Mouse (Mus musculus): ENCODE measurements around the gene Osbpl11. TPM values are rescaled to one million over a fixed set of nuclear protein-coding genes. Genes with fewer than 3 reads are reported as not detected.

The Osbpl11 gene
- total and polyA plus RNA-seq, 2 experiments from 2014 or later, result 12.0 to 25.1 TPM

DNA sequence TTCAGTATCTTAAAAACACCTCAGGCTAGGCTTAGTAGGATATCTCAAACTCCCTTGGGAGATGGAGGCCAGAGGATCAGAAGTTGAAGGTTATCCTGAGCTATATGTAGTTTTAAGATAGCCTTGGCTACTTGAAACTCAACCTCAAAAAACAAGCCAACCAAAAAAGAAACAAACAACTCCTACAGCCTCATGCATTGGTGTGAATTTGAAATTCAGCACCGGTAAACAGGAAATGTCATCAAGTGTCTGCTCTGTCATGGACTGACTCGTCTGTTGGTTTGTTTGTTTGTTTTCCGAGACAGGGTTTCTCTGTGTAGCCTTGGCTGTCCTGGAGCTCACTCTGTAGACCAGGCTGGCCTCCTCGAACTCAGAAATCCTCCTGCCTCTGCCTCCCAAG is 87.0 kb downstream of the Osbpl11 start:
- Histone ChIP-seq H3K4me2 (ENCODE audit: low read depth, low read length, poor library complexity, severe bottlenecking) (no peak overlapping the region), H3K27me3 (ENCODE audit: insufficient read depth, low read length) (no peaks in the 10 kb centered on the region), H3K4me1 (ENCODE audit: insufficient read depth, low read length) (no peaks in the 10 kb centered on the region), H3K9ac (replicated peaks; ENCODE audit: low read length, poor library complexity, severe bottlenecking) (no peak overlapping the region), H3K27ac (ENCODE audit: low read depth, low read length) (no peak overlapping the region), H3K4me3 (ENCODE audit: low read depth, low read length) (no peak overlapping the region), H3K9me3 (ENCODE audit: low read length) (no peaks in the 10 kb centered on the region), H3K36me3 (ENCODE audit: insufficient read depth, low read length) (peaks cover 20% of the 10 kb centered on the region)
- DNase-seq (ENCODE audit: low spot score) (no peak), ATAC-seq (ENCODE audit: low FRiP score) (no peak)
- 88% methylated on average over 4 of the region's 4 CpGs for WGBS
- no peak for TF ChIP-seq CTCF (IDR thresholded peaks at IDR 0.05)

DNA sequence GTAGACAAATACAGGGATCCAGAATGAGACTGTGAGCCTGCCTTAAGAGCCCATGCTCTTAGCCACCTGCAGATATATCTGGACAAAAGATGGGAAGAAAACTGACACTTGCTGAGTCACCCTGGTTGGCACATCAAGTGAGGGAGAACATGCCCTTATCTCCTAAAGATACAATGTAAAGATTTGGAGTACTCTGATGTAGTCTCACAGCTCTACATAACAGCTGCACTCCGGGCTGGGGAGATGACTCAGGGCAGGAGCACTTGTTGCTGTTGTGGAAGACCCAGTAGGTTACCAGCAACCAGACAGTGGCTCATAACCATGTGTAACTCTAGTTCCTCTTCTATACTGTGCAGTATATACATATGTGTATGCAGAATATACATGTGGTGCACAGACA is 98.2 kb downstream of the Osbpl11 start:
- Histone ChIP-seq H3K9me3 (ENCODE audit: low read length) (no peaks in the 10 kb centered on the region), H3K9ac (replicated peaks; ENCODE audit: low read length, poor library complexity, severe bottlenecking) (no peak overlapping the region), H3K27ac (ENCODE audit: low read depth, low read length) (no peak overlapping the region), H3K4me1 (ENCODE audit: insufficient read depth, low read length) (no peaks in the 10 kb centered on the region), H3K4me2 (ENCODE audit: low read depth, low read length, poor library complexity, severe bottlenecking) (no peak overlapping the region), H3K36me3 (ENCODE audit: insufficient read depth, low read length) (peaks cover 27% of the 10 kb centered on the region), H3K4me3 (ENCODE audit: low read depth, low read length) (no peak overlapping the region), H3K27me3 (ENCODE audit: insufficient read depth, low read length) (no peaks in the 10 kb centered on the region)
- no peak for TF ChIP-seq CTCF (IDR thresholded peaks at IDR 0.05)
- ATAC-seq (ENCODE audit: low FRiP score) (no peak), DNase-seq (ENCODE audit: low spot score) (no peak)
- 86% methylated on average over 1 of the region's 1 CpGs for WGBS

DNA sequence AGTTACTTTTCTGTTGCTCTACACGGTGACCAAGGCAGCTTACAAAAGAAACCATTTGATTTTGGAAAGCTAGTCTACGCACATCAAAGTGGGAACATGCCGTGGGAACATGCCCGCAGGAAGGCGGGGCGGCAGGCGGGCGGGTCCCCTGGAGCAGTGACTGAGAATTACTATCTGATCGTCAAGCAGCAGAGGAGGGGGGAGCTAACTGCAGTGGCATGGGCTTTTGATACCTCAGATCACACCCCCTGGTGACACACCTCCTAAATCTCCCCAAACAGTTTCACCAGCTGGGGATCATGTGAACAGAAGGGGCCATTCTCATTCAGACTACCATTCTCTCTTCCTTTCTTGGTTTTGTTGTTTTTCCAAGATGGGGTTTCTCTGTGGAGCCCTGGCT is 103.7 kb downstream of the Osbpl11 start:
- no peak overlapping the region for H3K4me3 ChIP-seq (ENCODE audit: low read depth, low read length)
- no peak overlapping the region for H3K9ac ChIP-seq (replicated peaks; ENCODE audit: low read length, poor library complexity, severe bottlenecking)
- H3K4me1 ChIP-seq (ENCODE audit: insufficient read depth, low read length), result no peaks in the 10 kb centered on the region
- no peaks in the 10 kb centered on the region for H3K27me3 ChIP-seq (ENCODE audit: insufficient read depth, low read length)
- H3K27ac ChIP-seq (ENCODE audit: low read depth, low read length), result no peak overlapping the region
- H3K4me2 ChIP-seq (ENCODE audit: low read depth, low read length, poor library complexity, severe bottlenecking), result no peak overlapping the region
- TF ChIP-seq CTCF (IDR thresholded peaks at IDR 0.05), result no peak
- H3K36me3 ChIP-seq (ENCODE audit: insufficient read depth, low read length), result peaks cover 41% of the 10 kb centered on the region
- 74% methylated on average over 9 of the region's 9 CpGs for WGBS
- ATAC-seq (ENCODE audit: low FRiP score) (no peak), DNase-seq (ENCODE audit: low spot score) (no peak)
- no peaks in the 10 kb centered on the region for H3K9me3 ChIP-seq (ENCODE audit: low read length)

DNA sequence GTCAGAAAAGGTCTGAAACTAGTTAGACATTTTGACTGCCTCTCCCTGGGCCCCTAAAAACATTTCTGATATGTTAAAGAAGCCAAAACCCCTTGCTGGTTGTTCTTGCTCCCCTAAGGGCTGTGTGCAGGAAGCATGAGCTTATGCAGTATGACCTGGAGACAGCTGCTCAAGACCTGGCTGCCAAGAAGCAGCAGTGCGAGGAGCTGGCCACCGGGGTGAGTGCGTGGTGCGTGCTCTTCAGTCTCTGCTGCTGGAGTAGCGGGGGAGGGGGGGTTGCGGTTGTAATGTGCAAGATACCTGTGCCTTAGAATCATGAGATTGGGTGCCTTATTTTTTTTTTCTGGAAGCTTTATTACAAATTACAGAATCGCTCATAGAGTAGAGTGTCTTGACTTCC is 105.1 kb downstream of the Osbpl11 start:
- no peaks in the 10 kb centered on the region for H3K27me3 ChIP-seq (ENCODE audit: insufficient read depth, low read length)
- H3K4me1 ChIP-seq (ENCODE audit: insufficient read depth, low read length), result no peaks in the 10 kb centered on the region
- no peaks in the 10 kb centered on the region for H3K9me3 ChIP-seq (ENCODE audit: low read length)
- peaks cover 50% of the 10 kb centered on the region for H3K36me3 ChIP-seq (ENCODE audit: insufficient read depth, low read length)
- H3K9ac ChIP-seq (replicated peaks; ENCODE audit: low read length, poor library complexity, severe bottlenecking), result no peak overlapping the region
- no peak for TF ChIP-seq CTCF (IDR thresholded peaks at IDR 0.05)
- no peak overlapping the region for H3K27ac ChIP-seq (ENCODE audit: low read depth, low read length)
- H3K4me2 ChIP-seq (ENCODE audit: low read depth, low read length, poor library complexity, severe bottlenecking), result no peak overlapping the region
- H3K4me3 ChIP-seq (ENCODE audit: low read depth, low read length), result no peak overlapping the region
- WGBS, result 83% methylated on average over 7 of the region's 7 CpGs
- DNase-seq (ENCODE audit: low spot score) (peak; percentile 53), ATAC-seq (ENCODE audit: low FRiP score) (no peak)

DNA sequence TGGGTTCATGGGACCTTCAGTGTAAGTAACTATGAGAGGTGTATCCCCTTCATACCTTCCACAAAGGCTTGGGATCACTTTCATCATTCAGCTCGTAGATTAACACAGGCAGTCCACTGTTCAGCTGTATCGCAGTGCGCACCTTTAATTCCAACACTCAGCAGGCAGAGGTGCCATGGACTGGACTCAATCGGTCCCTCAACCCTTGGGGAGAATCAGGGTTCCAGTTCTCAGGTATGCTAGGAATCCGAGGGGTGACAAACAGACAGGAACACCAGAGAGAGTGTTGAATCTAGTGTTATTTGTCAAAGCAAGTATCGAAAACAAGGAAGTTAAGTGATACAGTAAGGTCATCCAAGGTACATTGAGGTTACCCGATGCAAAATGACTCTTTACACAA is 107.4 kb downstream of the Osbpl11 start:
- 97% methylated on average over 7 of the region's 7 CpGs for WGBS
- DNase-seq (ENCODE audit: low spot score) (no peak), ATAC-seq (ENCODE audit: low FRiP score) (no peak)
- no peaks in the 10 kb centered on the region for H3K9me3 ChIP-seq (ENCODE audit: low read length)
- no peak for TF ChIP-seq CTCF (IDR thresholded peaks at IDR 0.05)
- no peak overlapping the region for H3K9ac ChIP-seq (replicated peaks; ENCODE audit: low read length, poor library complexity, severe bottlenecking)
- no peak overlapping the region for H3K4me2 ChIP-seq (ENCODE audit: low read depth, low read length, poor library complexity, severe bottlenecking)
- peaks cover 46% of the 10 kb centered on the region for H3K36me3 ChIP-seq (ENCODE audit: insufficient read depth, low read length)
- no peaks in the 10 kb centered on the region for H3K27me3 ChIP-seq (ENCODE audit: insufficient read depth, low read length)
- H3K4me3 ChIP-seq (ENCODE audit: low read depth, low read length), result no peak overlapping the region
- no peaks in the 10 kb centered on the region for H3K4me1 ChIP-seq (ENCODE audit: insufficient read depth, low read length)
- H3K27ac ChIP-seq (ENCODE audit: low read depth, low read length), result no peak overlapping the region

Other genes starting within 250 kb of the Osbpl11 start
- 2.5 and 8.3 TPM in 2 replicates for gene Iqcg, start 128.9 kb upstream of the Osbpl11 start, total RNA-seq (2014; rRNA removed)
- 4.7 and 5.1 TPM in 2 replicates for gene Iqcg, start 128.9 kb upstream of the Osbpl11 start, polyA plus RNA-seq (2015; fragmentation: Nextera tagmentation; extraction: Ambion mirVana)
- 675 and 710 TPM in 2 replicates for gene Rpl35a, start 128.6 kb upstream of the Osbpl11 start, total RNA-seq (2014; rRNA removed)
- 425 and 447 TPM in 2 replicates for gene Rpl35a, start 128.6 kb upstream of the Osbpl11 start, polyA plus RNA-seq (2015; fragmentation: Nextera tagmentation; extraction: Ambion mirVana)
- 7.6 and 19.0 TPM in 2 replicates for gene Lmln, start 122.5 kb upstream of the Osbpl11 start, total RNA-seq (2014; rRNA removed)
- gene Lmln, start 122.5 kb upstream of the Osbpl11 start, polyA plus RNA-seq (2015; fragmentation: Nextera tagmentation; extraction: Ambion mirVana), result 1.4 and 2.4 TPM in 2 replicates
- gene Snx4, start 66.4 kb downstream of the Osbpl11 start, total RNA-seq (2014; rRNA removed), result 65.8 and 84.6 TPM in 2 replicates
- gene Snx4, start 66.4 kb downstream of the Osbpl11 start, polyA plus RNA-seq (2015; fragmentation: Nextera tagmentation; extraction: Ambion mirVana), result 108 and 111 TPM in 2 replicates
- gene Zfp148, start 195.8 kb downstream of the Osbpl11 start, total RNA-seq (2014; rRNA removed), result 29.0 and 39.4 TPM in 2 replicates
- gene Zfp148, start 195.8 kb downstream of the Osbpl11 start, polyA plus RNA-seq (2015; fragmentation: Nextera tagmentation; extraction: Ambion mirVana), result 39.1 and 44.2 TPM in 2 replicates

All from midbrain, postnatal 0 days (tissue).